Mouse (Mus musculus): ENCODE data around the gene Rhox11. TPM values are rescaled to one million over a fixed set of nuclear protein-coding genes. Genes with fewer than 3 reads are reported as not detected.
"Not testable (repeated sequence)": the region's sequence is repeated elsewhere in the genome, so short reads cannot be mapped to it uniquely, and the experiment has no call there.

The Rhox11 gene
- polyA plus RNA-seq (2014; fragmentation: Nextera tagmentation; extraction: Ambion mirVana), result not detected in 2 replicates

DNA sequence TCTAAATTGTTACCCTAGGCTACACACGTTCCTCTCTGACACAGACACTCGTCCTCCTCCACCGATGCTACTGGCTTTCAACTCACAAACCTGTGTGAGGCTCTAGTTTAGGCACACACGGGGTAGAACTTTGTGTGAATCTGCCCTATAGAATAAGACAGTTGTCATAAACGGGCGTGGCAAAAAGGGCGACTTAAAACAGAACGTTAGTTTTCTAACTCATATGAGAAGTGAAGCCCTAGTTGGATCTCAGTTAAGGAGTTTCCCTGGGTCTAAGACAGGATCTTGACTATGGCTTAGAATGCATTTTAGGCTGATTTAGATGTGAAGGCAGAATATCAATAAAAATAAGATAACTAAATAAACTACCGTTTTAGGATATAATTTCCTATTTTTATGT lies at the start of gene Rhox11:
Gene Rhox11 (minus strand): TSS at position 101 of the 400 bp plus-strand sequence.
- H3K36me3 ChIP-seq (replicated peaks; ENCODE audit: control insufficient read depth, insufficient read depth, low read depth, low read length), result no peaks in the 10 kb centered on the region
- no peak within 1 kb of the TSS for H3K9ac ChIP-seq (replicated peaks; ENCODE audit: low read length)
- no peaks in the 10 kb centered on the region for H3K9me3 ChIP-seq (replicated peaks; ENCODE audit: control insufficient read depth, low read length)
- H3K27me3 ChIP-seq (ENCODE audit: control insufficient read depth, insufficient read depth, low read length), result no peaks in the 10 kb centered on the region
- H3K4me1 ChIP-seq (ENCODE audit: control insufficient read depth, insufficient read depth, low read length), result no peaks in the 10 kb centered on the region
- no peak within 1 kb of the TSS for H3K4me2 ChIP-seq (ENCODE audit: low read depth, low read length)
- DNase-seq (ENCODE audit: low spot score) (no peak), ATAC-seq (replicated peaks; ENCODE audit: insufficient number of reproducible peaks, low FRiP score, low TSS enrichment, low read depth) (no peak)
- WGBS, result 87% methylated on average over 9 of the region's 9 CpGs
- no peak within 1 kb of the TSS for H3K4me3 ChIP-seq (ENCODE audit: low read depth, low read length)
- H3K27ac ChIP-seq (replicated peaks; ENCODE audit: low read depth, low read length), result no peak within 1 kb of the TSS

DNA sequence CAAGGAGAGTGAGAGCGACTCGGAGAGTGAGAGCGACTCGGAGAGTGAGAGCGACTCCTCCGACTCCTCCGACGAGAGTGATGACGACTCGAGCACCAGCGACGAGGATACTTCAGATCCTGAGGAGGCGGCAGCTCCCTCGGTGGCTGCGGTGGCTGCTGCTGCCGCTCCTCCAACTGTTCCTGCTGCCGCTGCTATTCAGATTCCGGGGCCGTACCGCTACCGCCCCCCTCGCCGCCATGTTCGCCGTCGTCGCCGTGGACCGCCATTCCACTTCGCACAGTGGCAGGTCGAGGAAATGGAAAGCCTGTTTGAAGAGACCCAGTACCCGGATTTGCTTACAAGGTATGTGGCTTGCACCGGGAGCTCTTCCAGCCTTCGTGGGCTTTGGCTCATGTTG lies 36.5 kb upstream of the Rhox11 start:
- no peaks in the 10 kb centered on the region for H3K9me3 ChIP-seq (replicated peaks; ENCODE audit: control insufficient read depth, low read length)
- H3K9ac ChIP-seq (replicated peaks; ENCODE audit: low read length), result no peak overlapping the region
- no peaks in the 10 kb centered on the region for H3K27me3 ChIP-seq (ENCODE audit: control insufficient read depth, insufficient read depth, low read length)
- no peak overlapping the region for H3K4me3 ChIP-seq (ENCODE audit: low read depth, low read length)
- WGBS, result 87% methylated on average over 27 of the region's 34 CpGs
- no peak for ATAC-seq (replicated peaks; ENCODE audit: insufficient number of reproducible peaks, low FRiP score, low TSS enrichment, low read depth)
- no peak overlapping the region for H3K27ac ChIP-seq (replicated peaks; ENCODE audit: low read depth, low read length)
- no peaks in the 10 kb centered on the region for H3K36me3 ChIP-seq (replicated peaks; ENCODE audit: control insufficient read depth, insufficient read depth, low read depth, low read length)
- no peak for DNase-seq (ENCODE audit: low spot score)
- H3K4me2 ChIP-seq (ENCODE audit: low read depth, low read length), result no peak overlapping the region
- no peaks in the 10 kb centered on the region for H3K4me1 ChIP-seq (ENCODE audit: control insufficient read depth, insufficient read depth, low read length)

DNA sequence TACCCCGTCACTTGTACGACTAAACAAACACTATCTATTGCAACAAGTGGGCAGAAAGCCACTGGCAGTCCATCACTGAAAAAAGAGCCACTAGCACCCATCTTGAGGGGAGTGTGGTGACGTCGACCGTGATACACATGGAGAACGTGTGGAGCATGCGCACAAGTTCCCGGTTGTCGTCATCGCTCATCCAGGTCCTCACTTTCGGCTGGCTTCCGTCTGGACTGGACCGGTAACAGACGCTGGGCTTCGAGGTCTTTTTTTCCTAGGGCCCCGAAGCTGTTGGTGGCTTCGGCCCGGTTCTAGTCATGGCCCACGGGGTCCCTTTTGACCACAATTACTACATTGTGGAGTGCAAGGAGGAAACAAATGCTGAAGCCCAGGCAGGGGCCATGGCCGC lies 36.0 kb upstream of the Rhox11 start, which contains the start of gene Rhox13:
Gene Rhox13 (plus strand): TSS at position 238 of the 400 bp plus-strand sequence.
- Histone ChIP-seq H3K9ac (replicated peaks; ENCODE audit: low read length) (no peak within 1 kb of the TSS), H3K9me3 (replicated peaks; ENCODE audit: control insufficient read depth, low read length) (no peaks in the 10 kb centered on the region), H3K27ac (replicated peaks; ENCODE audit: low read depth, low read length) (no peak within 1 kb of the TSS), H3K4me3 (ENCODE audit: low read depth, low read length) (no peak within 1 kb of the TSS), H3K36me3 (replicated peaks; ENCODE audit: control insufficient read depth, insufficient read depth, low read depth, low read length) (no peaks in the 10 kb centered on the region), H3K27me3 (ENCODE audit: control insufficient read depth, insufficient read depth, low read length) (no peaks in the 10 kb centered on the region), H3K4me2 (ENCODE audit: low read depth, low read length) (no peak within 1 kb of the TSS), H3K4me1 (ENCODE audit: control insufficient read depth, insufficient read depth, low read length) (no peaks in the 10 kb centered on the region)
- WGBS, result 93% methylated on average over 20 of the region's 20 CpGs
- DNase-seq (ENCODE audit: low spot score), result no peak
- no peak for ATAC-seq (replicated peaks; ENCODE audit: insufficient number of reproducible peaks, low FRiP score, low TSS enrichment, low read depth)

DNA sequence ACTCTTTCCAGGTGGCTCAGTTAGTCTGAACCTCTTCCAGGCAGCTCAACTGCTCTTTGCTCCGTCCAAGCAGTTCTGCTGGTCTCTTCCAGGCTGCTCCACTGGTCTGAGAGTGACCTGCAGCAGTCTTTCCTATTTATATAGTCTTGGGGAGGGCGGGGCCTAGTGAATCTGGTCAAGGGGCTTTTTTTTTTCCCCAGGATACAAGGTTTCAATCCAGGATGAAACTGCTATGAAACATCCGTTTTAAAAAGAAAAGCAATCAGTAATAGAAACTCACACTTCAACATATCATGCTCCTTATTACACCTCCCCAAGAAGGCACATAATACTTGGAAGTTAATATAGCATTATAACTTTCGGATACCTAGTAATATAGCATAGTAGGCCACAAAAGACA lies 25.9 kb upstream of the Rhox11 start, which contains the start of gene Rhox12:
Gene Rhox12 (minus strand): TSS at position 101 of the 400 bp plus-strand sequence.
- DNase-seq (ENCODE audit: low spot score) (no peak), ATAC-seq (replicated peaks; ENCODE audit: insufficient number of reproducible peaks, low FRiP score, low TSS enrichment, low read depth) (no peak)
- Histone ChIP-seq H3K27me3 (ENCODE audit: control insufficient read depth, insufficient read depth, low read length) (no peaks in the 10 kb centered on the region), H3K9ac (replicated peaks; ENCODE audit: low read length) (no peak within 1 kb of the TSS), H3K36me3 (replicated peaks; ENCODE audit: control insufficient read depth, insufficient read depth, low read depth, low read length) (no peaks in the 10 kb centered on the region), H3K4me1 (ENCODE audit: control insufficient read depth, insufficient read depth, low read length) (no peaks in the 10 kb centered on the region), H3K4me2 (ENCODE audit: low read depth, low read length) (no peak within 1 kb of the TSS), H3K27ac (replicated peaks; ENCODE audit: low read depth, low read length) (no peak within 1 kb of the TSS), H3K9me3 (replicated peaks; ENCODE audit: control insufficient read depth, low read length) (no peaks in the 10 kb centered on the region), H3K4me3 (ENCODE audit: low read depth, low read length) (no peak within 1 kb of the TSS)
- 76% methylated on average over 4 of the region's 4 CpGs for WGBS

DNA sequence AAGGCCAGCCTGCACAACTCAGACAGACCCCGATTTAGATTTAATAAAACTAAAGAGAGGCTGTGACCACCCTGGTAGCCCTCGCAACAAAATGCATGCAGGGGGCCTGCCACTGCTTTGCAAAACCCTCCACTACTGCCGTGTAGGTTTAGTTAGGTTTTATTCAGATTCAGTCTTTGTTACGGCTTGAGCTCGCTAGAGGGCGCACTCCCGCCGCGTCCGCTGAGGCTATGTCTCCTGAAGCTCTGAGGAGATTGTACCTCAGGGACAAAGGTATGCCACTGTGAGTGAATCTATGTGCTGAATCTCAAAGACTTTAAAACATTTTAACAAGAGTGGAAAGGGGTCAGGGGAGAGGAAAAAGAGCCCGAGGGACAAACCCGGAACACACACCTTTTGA lies 715 bp downstream of the Rhox11 start:
- Histone ChIP-seq H3K9ac (replicated peaks; ENCODE audit: low read length) (no peak overlapping the region), H3K4me2 (ENCODE audit: low read depth, low read length) (no peak overlapping the region), H3K9me3 (replicated peaks; ENCODE audit: control insufficient read depth, low read length) (no peaks in the 10 kb centered on the region), H3K27ac (replicated peaks; ENCODE audit: low read depth, low read length) (no peak overlapping the region), H3K27me3 (ENCODE audit: control insufficient read depth, insufficient read depth, low read length) (no peaks in the 10 kb centered on the region), H3K4me1 (ENCODE audit: control insufficient read depth, insufficient read depth, low read length) (no peaks in the 10 kb centered on the region), H3K36me3 (replicated peaks; ENCODE audit: control insufficient read depth, insufficient read depth, low read depth, low read length) (no peaks in the 10 kb centered on the region), H3K4me3 (ENCODE audit: low read depth, low read length) (no peak overlapping the region)
- WGBS, result 21% methylated on average over 12 of the region's 12 CpGs
- DNase-seq (ENCODE audit: low spot score) (peak; percentile 57), ATAC-seq (replicated peaks; ENCODE audit: insufficient number of reproducible peaks, low FRiP score, low TSS enrichment, low read depth) (no peak)

DNA sequence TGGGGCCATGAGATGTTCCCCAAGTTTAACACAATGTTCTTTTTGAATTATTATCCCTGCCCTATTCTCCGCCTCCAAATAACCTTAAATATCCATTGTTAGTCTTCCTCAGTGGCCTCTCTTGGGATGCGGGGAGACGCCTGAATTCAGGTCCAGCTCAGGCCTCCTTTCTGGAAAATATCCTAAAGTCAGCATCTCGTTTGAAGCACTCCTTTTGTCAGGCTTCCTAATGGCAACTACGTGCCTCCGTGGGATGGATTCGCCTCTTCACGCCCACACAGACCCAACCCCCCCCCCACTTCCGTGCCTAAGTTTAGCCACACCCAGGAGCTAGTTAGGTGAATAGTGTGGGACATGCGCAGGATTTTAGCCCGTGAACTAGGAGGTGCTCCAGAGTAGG lies 18.8 kb downstream of the Rhox11 start, which contains the start of gene Rhox10:
Gene Rhox10 (plus strand): TSS at position 301 of the 400 bp plus-strand sequence.
- H3K36me3 ChIP-seq (replicated peaks; ENCODE audit: control insufficient read depth, insufficient read depth, low read depth, low read length), result no peaks in the 10 kb centered on the region
- H3K27ac ChIP-seq (replicated peaks; ENCODE audit: low read depth, low read length), result no peak within 1 kb of the TSS
- H3K9me3 ChIP-seq (replicated peaks; ENCODE audit: control insufficient read depth, low read length), result no peaks in the 10 kb centered on the region
- ATAC-seq (replicated peaks; ENCODE audit: insufficient number of reproducible peaks, low FRiP score, low TSS enrichment, low read depth) (no peak), DNase-seq (ENCODE audit: low spot score) (no peak)
- no peak within 1 kb of the TSS for H3K9ac ChIP-seq (replicated peaks; ENCODE audit: low read length)
- no peak within 1 kb of the TSS for H3K4me2 ChIP-seq (ENCODE audit: low read depth, low read length)
- no peak within 1 kb of the TSS for H3K4me3 ChIP-seq (ENCODE audit: low read depth, low read length)
- no peaks in the 10 kb centered on the region for H3K4me1 ChIP-seq (ENCODE audit: control insufficient read depth, insufficient read depth, low read length)
- no peaks in the 10 kb centered on the region for H3K27me3 ChIP-seq (ENCODE audit: control insufficient read depth, insufficient read depth, low read length)
- whole genome bisulfite sequencing, result 91% methylated on average over 11 of the region's 11 CpGs

DNA sequence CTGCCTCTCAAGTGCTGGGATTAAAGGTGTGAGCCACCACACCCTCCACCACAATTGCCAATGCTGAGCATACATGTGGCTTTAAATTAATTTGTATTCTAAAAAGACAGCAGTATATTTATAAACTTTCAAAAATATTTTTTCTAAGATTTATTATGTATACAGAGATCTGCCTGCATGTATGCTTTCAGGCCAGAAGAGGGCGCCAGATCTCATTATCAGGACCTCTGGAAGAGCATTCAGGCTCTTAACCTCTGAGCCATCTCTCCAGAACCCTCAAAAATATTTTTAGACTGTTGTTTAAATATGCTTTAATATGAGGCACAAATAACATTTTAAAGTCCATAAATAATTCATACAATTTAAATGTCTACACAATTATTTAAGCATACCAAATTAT lies 23.4 kb downstream of the Rhox11 start:
- Histone ChIP-seq H3K9ac (replicated peaks; ENCODE audit: low read length) (no peak overlapping the region), H3K4me2 (ENCODE audit: low read depth, low read length) (no peak overlapping the region), H3K4me1 (ENCODE audit: control insufficient read depth, insufficient read depth, low read length) (no peaks in the 10 kb centered on the region), H3K27ac (replicated peaks; ENCODE audit: low read depth, low read length) (no peak overlapping the region), H3K4me3 (ENCODE audit: low read depth, low read length) (no peak overlapping the region), H3K9me3 (replicated peaks; ENCODE audit: control insufficient read depth, low read length) (no peaks in the 10 kb centered on the region), H3K27me3 (ENCODE audit: control insufficient read depth, insufficient read depth, low read length) (no peaks in the 10 kb centered on the region), H3K36me3 (replicated peaks; ENCODE audit: control insufficient read depth, insufficient read depth, low read depth, low read length) (no peaks in the 10 kb centered on the region)
- no peak for ATAC-seq (replicated peaks; ENCODE audit: insufficient number of reproducible peaks, low FRiP score, low TSS enrichment, low read depth)
- WGBS, result 3% methylated on average over 1 of the region's 1 CpGs
- peak; percentile 31 for DNase-seq (ENCODE audit: low spot score)

DNA sequence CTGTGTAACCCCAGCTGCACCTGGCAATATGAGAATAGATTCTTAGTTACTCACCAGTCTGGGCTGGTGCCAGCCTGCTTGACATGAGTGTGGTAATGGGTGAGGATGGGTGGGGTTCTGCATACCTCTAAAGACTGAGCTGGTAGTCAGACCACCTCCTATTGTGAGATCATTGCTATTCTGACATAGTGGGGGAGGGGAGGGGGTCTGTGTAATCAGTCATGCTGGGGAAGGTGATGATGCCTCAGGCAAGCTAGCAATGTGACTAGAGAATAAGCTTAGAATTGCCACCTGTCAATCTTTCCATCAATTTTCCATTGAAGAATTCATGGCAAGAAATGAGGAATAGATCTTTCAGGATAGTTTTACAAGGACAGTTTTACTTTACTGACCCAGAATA lies 41.9 kb downstream of the Rhox11 start, which contains the start of gene Btg1-ps2:
Gene Btg1-ps2 (minus strand): TSS at position 101 of the 400 bp plus-strand sequence.
- H3K36me3 ChIP-seq (replicated peaks; ENCODE audit: control insufficient read depth, insufficient read depth, low read depth, low read length); ATAC-seq (replicated peaks; ENCODE audit: insufficient number of reproducible peaks, low FRiP score, low TSS enrichment, low read depth); H3K4me3 ChIP-seq (ENCODE audit: low read depth, low read length); H3K4me1 ChIP-seq (ENCODE audit: control insufficient read depth, insufficient read depth, low read length); H3K27ac ChIP-seq (replicated peaks; ENCODE audit: low read depth, low read length); H3K9me3 ChIP-seq (replicated peaks; ENCODE audit: control insufficient read depth, low read length); H3K27me3 ChIP-seq (ENCODE audit: control insufficient read depth, insufficient read depth, low read length); H3K9ac ChIP-seq (replicated peaks; ENCODE audit: low read length); H3K4me2 ChIP-seq (ENCODE audit: low read depth, low read length); DNase-seq (ENCODE audit: low spot score): not testable (repeated sequence)
